Mouse (Mus musculus): Measurements from ENCODE around the gene Sh3tc1.

DNA sequence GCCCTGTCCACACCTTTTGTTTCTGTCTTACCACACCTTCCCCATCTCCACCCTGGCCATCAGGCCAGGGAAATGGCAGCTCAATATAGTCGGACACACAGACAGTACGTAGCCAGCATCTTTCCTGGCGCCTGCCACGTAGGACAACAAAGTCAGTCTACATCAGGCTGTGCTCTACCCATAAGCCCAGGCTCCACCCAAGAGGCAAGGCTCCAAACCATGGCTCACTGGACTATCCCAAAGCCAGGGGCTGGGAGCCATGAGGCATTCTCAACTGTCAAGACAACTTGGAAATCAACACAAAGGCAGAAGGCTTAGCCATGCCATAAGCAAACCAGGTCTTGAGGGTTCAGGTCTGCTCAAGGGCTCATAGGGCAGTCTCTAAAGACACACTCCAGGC, 36.0 kb downstream of the Sh3tc1 start:
- TF ChIP-seq CTCF (IDR thresholded peaks at IDR 0.05; ENCODE audit: control insufficient read depth, insufficient read depth, low read length) (no peak), POLR2A (IDR thresholded peaks at IDR 0.05; ENCODE audit: borderline replicate concordance, control insufficient read depth, low read depth, low read length) (no peak)

Measured in bone marrow, adult 2 months (tissue).